Mouse (Mus musculus) left cerebral cortex, adult 6 months (tissue): ENCODE measurements around the gene Eml3. TPM values are rescaled to one million over a fixed set of nuclear protein-coding genes. Genes with fewer than 3 reads are reported as not detected.

Experiments
- polyA plus RNA-seq: library from polyadenylated mRNA; unstranded; fragments of <200 nt; fragmentation: Nextera tagmentation; gene quantifications from 2 replicates; pipeline ENCODE4 v1.2.3, GENCODE M21; 2021

Eml3 gene
- polyA plus RNA-seq, 1 experiment from 2014 or later = 4.0 TPM

Other genes with a start within 250 kb of the Eml3 start
- 169 and 178 TPM in 2 replicates for gene Slc3a2, start 206.2 kb upstream of the Eml3 start, polyA plus RNA-seq
- 57.2 and 64.9 TPM in 2 replicates for gene Wdr74, start 193.7 kb upstream of the Eml3 start, polyA plus RNA-seq
- not detected in 2 replicates for gene 1700092M07Rik, start 188.8 kb upstream of the Eml3 start, polyA plus RNA-seq
- 33.4 and 33.5 TPM in 2 replicates for gene Stx5a, start 188.1 kb upstream of the Eml3 start, polyA plus RNA-seq
- 23.9 and 27.6 TPM in 2 replicates for gene Nxf1, start 172.5 kb upstream of the Eml3 start, polyA plus RNA-seq
- gene Tmem223, start 158.6 kb upstream of the Eml3 start, polyA plus RNA-seq = 234 and 250 TPM in 2 replicates
- gene Tmem179b, start 155.1 kb upstream of the Eml3 start, polyA plus RNA-seq = 28.2 and 37.0 TPM in 2 replicates
- 11.5 and 16.0 TPM in 2 replicates for gene Taf6l, start 143.1 kb upstream of the Eml3 start, polyA plus RNA-seq
- 224 and 251 TPM in 2 replicates for gene Polr2g, start 131.0 kb upstream of the Eml3 start, polyA plus RNA-seq
- gene Zbtb3, start 127.0 kb upstream of the Eml3 start, polyA plus RNA-seq = 2.2 and 3.2 TPM in 2 replicates
- 22.4 and 24.7 TPM in 2 replicates for gene Ttc9c, start 110.2 kb upstream of the Eml3 start, polyA plus RNA-seq
- 5.9 and 11.9 TPM in 2 replicates for gene Hnrnpul2, start 109.5 kb upstream of the Eml3 start, polyA plus RNA-seq
- gene AC129217.1, start 99.8 kb upstream of the Eml3 start, polyA plus RNA-seq = not detected in 2 replicates
- 80.3 and 99.9 TPM in 2 replicates for gene Bscl2, start 92.1 kb upstream of the Eml3 start, polyA plus RNA-seq
- 271 and 278 TPM in 2 replicates for gene Gng3, start 90.4 kb upstream of the Eml3 start, polyA plus RNA-seq
- 0.28 and 0.50 TPM in 2 replicates for gene Lrrn4cl, start 78.8 kb upstream of the Eml3 start, polyA plus RNA-seq
- 157 and 163 TPM in 2 replicates for gene Ubxn1, start 58.1 kb upstream of the Eml3 start, polyA plus RNA-seq
- 68.8 and 84.0 TPM in 2 replicates for gene Uqcc3, start 48.6 kb upstream of the Eml3 start, polyA plus RNA-seq
- 9.7 and 11.2 TPM in 2 replicates for gene Lbhd1, start 45.8 kb upstream of the Eml3 start, polyA plus RNA-seq
- not detected in 2 replicates for gene Gm49403, start 45.6 kb upstream of the Eml3 start, polyA plus RNA-seq
- gene 1810009A15Rik, start 40.7 kb upstream of the Eml3 start, polyA plus RNA-seq = 71.4 and 81.8 TPM in 2 replicates
- gene Gm49416, start 40.6 kb upstream of the Eml3 start, polyA plus RNA-seq = 5.9 and 13.0 TPM in 2 replicates
- 6.4 and 8.5 TPM in 2 replicates for gene Ints5, start 36.5 kb upstream of the Eml3 start, polyA plus RNA-seq
- 15.2 and 19.0 TPM in 2 replicates for gene Ganab, start 31.5 kb upstream of the Eml3 start, polyA plus RNA-seq
- gene B3gat3, start 9.2 kb upstream of the Eml3 start, polyA plus RNA-seq = 49.0 and 67.5 TPM in 2 replicates
- gene Rom1, start 196 bp upstream of the Eml3 start, polyA plus RNA-seq = 4.9 and 6.0 TPM in 2 replicates
- gene Mta2, start 12.3 kb downstream of the Eml3 start, polyA plus RNA-seq = 20.4 and 23.0 TPM in 2 replicates
- 10.3 and 11.3 TPM in 2 replicates for gene Tut1, start 24.3 kb downstream of the Eml3 start, polyA plus RNA-seq
- gene Eef1g, start 37.5 kb downstream of the Eml3 start, polyA plus RNA-seq = 432 and 459 TPM in 2 replicates
- gene Ahnak, start 59.7 kb downstream of the Eml3 start, polyA plus RNA-seq = 4.5 and 4.9 TPM in 2 replicates
- gene Scgb1a1, start 158.4 kb downstream of the Eml3 start, polyA plus RNA-seq = not detected in 2 replicates
- 79.9 and 101 TPM in 2 replicates for gene Asrgl1, start 206.1 kb downstream of the Eml3 start, polyA plus RNA-seq